Mouse (Mus musculus) kidney, adult 2 months (tissue): ENCODE results near the gene Gm21887.
"Not testable (repeated sequence)": the region's sequence is repeated elsewhere in the genome, so short reads cannot be mapped to it uniquely, and the experiment has no call there.

Source experiments
- CTCF ChIP-seq: fragments of 200-500 bp; conservative IDR thresholded peaks from 2 replicates; pipeline ENCODE4 v1.5.1; 2011; ENCODE audit warnings: low read depth, mild to moderate bottlenecking, control low read depth, low read length, moderate library complexity, mixed read lengths; ENCODE audit not compliant: insufficient read depth, insufficient read length
- POLR2A ChIP-seq: fragments of 200-500 bp; IDR thresholded peaks from one replicate; pipeline ENCODE4 v1.6.1; 2011; ENCODE audit warnings: low read depth, low read length, control low read depth

DNA sequence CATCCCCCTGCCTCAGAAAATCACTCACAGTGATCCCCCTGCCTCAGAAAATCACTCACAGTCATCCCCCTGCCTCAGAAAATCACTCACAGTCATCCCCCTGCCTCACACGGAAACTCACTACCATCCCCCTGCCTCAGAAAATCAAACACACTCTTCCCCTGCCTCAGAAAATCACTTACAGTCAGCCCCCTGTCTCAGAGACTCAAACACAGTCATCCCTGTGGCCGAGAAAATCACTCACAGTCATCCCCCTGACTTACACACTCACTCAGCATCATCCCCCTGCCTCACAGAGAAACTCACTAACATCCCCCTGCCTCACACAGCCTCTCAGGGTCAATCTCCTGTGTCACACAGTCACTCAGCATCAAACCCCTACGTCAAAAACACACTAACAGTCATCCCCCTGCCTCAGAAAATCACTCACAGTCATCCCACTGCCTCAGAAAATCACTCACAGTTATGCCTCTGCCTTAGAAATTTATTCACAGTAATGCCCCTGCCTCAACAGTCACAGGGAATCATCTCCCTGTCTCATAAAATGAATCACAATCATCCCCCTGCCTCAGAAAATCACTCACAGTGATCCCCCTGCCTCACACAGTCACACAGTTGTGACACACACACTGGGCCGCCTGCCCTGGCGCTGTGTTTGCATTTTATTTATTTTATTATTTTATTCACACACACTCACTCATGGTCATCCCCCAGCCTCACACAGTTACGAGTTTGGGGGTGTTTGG is 8.6 kb upstream of the Gm21887 start:
- TF ChIP-seq CTCF, POLR2A: not testable (repeated sequence)
